Mouse (Mus musculus): ENCODE results near the gene Cox14. TPM values are rescaled to one million over a fixed set of nuclear protein-coding genes. Genes with fewer than 3 reads are reported as not detected.

Gene Cox14
- polyA plus RNA-seq, 1 experiment = 210 TPM

DNA sequence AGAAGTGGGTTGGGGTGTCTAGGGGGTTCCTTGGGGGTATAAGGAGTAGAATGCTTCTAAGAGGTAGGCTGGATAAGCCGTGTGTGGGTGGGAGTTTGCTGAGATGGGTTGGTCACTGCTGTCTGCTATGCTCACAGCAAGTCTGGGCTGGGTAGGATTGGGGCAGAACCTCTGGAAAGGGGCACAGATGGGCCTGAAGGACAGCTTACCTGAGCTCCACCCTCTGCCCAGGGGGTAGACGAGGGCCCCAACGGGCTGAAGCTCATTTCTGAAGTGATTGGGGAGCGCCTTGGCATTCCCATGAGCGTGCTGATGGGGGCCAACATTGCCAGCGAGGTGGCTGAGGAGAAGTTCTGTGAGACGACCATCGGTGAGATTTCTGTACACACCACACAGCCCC, 5.6 kb upstream of the Cox14 start:
- Histone ChIP-seq H3K79me3 (ENCODE audit: low read depth) (no peaks in the 10 kb centered on the region), H3ac (ENCODE audit: control insufficient read depth, insufficient read length, low read depth) (no peak overlapping the region), H3K4me3 (ENCODE audit: insufficient read depth, poor library complexity, severe bottlenecking) (no peak overlapping the region), H3K36me3 (ENCODE audit: control insufficient read depth, insufficient read depth) (peaks cover 5% of the 10 kb centered on the region), H3K27me3 (ENCODE audit: control insufficient read depth, insufficient read depth, insufficient read length) (no peaks in the 10 kb centered on the region), H3K79me2 (ENCODE audit: control insufficient read depth, insufficient read depth) (no peaks in the 10 kb centered on the region)
- TF ChIP-seq CEBPB (IDR thresholded peaks at IDR 0.05; ENCODE audit: low read depth) = no peak

DNA sequence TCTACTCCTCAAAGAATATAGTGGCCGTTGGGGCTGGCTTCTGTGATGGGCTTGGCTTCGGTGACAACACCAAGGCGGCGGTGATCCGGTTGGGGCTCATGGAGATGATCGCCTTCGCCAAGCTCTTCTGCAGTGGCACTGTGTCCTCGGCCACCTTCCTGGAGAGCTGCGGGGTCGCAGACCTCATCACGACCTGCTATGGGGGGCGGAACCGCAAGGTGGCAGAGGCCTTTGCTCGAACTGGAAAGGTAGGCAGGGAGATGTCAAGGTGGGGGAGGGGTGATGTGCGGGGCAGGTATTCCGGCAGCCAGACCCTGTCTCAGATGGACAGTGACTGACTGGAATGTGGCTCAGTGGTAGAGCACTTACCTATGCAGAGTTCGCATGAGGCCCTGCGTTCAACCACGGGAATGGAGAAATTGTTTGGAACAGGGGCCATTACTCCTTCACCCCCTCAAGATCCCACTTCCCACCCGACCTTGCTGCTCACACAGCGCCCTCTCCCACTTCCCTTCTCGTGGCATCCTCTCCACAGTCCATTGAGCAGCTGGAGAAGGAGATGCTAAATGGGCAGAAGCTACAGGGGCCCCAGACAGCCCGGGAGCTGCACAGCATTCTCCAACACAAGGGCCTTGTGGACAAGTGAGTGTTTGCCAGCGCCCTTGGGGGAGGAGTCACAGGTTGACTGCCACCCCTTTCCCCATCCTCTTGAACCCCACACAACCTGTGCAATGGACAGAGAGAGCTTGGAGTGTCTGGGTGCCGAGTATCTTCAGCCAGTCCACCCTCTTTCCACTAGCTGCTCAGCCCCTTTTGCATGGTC, 3.3 kb upstream of the Cox14 start:
- Histone ChIP-seq H3K79me3 (ENCODE audit: low read depth) (peaks cover 12% of the 10 kb centered on the region), H3K36me3 (ENCODE audit: control insufficient read depth, insufficient read depth) (no peaks in the 10 kb centered on the region), H3K4me3 (ENCODE audit: insufficient read depth, poor library complexity, severe bottlenecking) (no peak overlapping the region), H3ac (ENCODE audit: control insufficient read depth, insufficient read length, low read depth) (no peak overlapping the region), H3K79me2 (ENCODE audit: control insufficient read depth, insufficient read depth) (peaks cover 14% of the 10 kb centered on the region), H3K27me3 (ENCODE audit: control insufficient read depth, insufficient read depth, insufficient read length) (no peaks in the 10 kb centered on the region)
- TF ChIP-seq MYOG (IDR thresholded peaks at IDR 0.05; ENCODE audit: control insufficient read depth, extremely low read depth, insufficient read length) (no peak), CTCF (IDR thresholded peaks at IDR 0.05; ENCODE audit: control insufficient read depth, insufficient read depth, insufficient read length) (no peak), MYOD1 (IDR thresholded peaks at IDR 0.05; ENCODE audit: control insufficient read depth, insufficient read length, low read depth) (no peak), USF1 (IDR thresholded peaks at IDR 0.05; ENCODE audit: low read depth) (no peak), FOSL1 (IDR thresholded peaks at IDR 0.05; ENCODE audit: insufficient read depth, low read length, poor library complexity, severe bottlenecking) (no peak)

DNA sequence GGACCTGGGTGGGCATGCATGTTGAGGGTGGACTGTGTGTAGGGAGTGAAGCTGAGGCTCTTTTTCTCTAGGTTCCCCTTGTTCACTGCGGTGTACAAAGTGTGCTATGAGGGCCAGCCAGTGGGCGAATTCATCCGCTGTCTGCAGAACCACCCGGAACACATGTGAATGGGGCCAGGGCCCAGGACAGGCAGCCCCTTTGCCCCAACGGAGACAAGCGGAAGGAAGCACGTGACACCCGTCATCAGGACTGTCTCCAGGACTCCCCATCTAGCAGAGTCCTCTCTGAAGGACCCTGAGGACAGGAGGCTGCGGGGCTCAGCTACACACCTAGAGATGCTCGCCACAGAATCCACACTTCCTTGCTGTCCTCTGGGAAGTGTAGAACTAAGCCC, 2.3 kb upstream of the Cox14 start:
- Histone ChIP-seq H3K27me3 (ENCODE audit: control insufficient read depth, insufficient read depth, insufficient read length) (no peaks in the 10 kb centered on the region), H3K4me3 (ENCODE audit: insufficient read depth, poor library complexity, severe bottlenecking) (no peak overlapping the region), H3K79me3 (ENCODE audit: low read depth) (peaks cover 19% of the 10 kb centered on the region), H3K36me3 (ENCODE audit: control insufficient read depth, insufficient read depth) (peaks cover 9% of the 10 kb centered on the region), H3ac (ENCODE audit: control insufficient read depth, insufficient read length, low read depth) (no peak overlapping the region), H3K79me2 (ENCODE audit: control insufficient read depth, insufficient read depth) (peaks cover 24% of the 10 kb centered on the region)
- TF ChIP-seq USF1 (IDR thresholded peaks at IDR 0.05; ENCODE audit: low read depth) = no peak
- TF ChIP-seq CTCF (IDR thresholded peaks at IDR 0.05; ENCODE audit: control insufficient read depth, insufficient read depth, insufficient read length) = no peak
- no peak for TF ChIP-seq MAX (IDR thresholded peaks at IDR 0.05)
- TF ChIP-seq FOSL1 (IDR thresholded peaks at IDR 0.05; ENCODE audit: insufficient read depth, low read length, poor library complexity, severe bottlenecking) = no peak
- no peak for TF ChIP-seq MYOD1 (IDR thresholded peaks at IDR 0.05; ENCODE audit: control insufficient read depth, insufficient read length, low read depth)
- no peak for TF ChIP-seq CEBPB (IDR thresholded peaks at IDR 0.05; ENCODE audit: low read depth)
- no peak for TF ChIP-seq MYOG (IDR thresholded peaks at IDR 0.05; ENCODE audit: control insufficient read depth, extremely low read depth, insufficient read length)

DNA sequence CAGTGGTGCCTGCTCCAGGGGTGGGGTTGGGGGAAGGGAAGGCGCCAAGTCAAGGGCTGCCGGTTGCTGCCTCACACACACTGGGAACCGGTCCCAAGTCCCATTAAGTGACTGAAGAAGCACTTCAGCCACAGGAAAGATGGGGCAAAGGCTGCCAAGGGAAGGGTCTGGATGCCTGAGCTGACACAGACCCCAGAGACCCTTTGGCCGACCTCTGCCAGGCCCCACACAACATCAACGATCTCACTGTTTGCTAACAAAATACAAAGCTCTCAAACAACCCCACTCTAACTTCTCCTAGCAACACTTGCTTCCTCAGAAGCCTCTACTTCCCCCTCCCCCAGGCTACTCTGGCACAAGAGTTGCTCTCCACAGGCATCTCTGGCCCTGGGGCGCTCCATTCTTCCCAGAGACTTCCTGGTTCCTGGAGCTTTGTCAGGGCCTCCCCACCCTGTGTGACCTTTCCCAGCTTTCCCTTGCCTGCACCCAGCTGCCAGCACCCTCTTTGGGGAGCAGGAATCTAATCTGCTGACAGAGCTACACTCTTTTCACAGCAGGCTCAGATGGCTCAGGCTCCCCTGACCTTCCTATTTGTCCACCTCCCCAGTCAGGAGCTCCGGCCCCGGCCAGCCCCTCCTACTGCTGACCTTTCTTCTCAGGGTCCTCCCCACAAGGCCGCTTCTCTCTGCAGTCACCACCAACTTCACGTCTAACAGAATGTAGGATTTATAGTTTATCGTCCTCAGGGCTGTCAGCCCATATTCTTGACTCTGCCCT, 1.7 kb upstream of the Cox14 start:
- Histone ChIP-seq H3K36me3 (ENCODE audit: control insufficient read depth, insufficient read depth) (peaks cover 15% of the 10 kb centered on the region), H3K27me3 (ENCODE audit: control insufficient read depth, insufficient read depth, insufficient read length) (no peaks in the 10 kb centered on the region), H3K79me3 (ENCODE audit: low read depth) (peaks cover 20% of the 10 kb centered on the region), H3ac (ENCODE audit: control insufficient read depth, insufficient read length, low read depth) (no peak overlapping the region), H3K79me2 (ENCODE audit: control insufficient read depth, insufficient read depth) (peaks cover 30% of the 10 kb centered on the region), H3K4me3 (ENCODE audit: insufficient read depth, poor library complexity, severe bottlenecking) (no peak overlapping the region)
- TF ChIP-seq CEBPB (IDR thresholded peaks at IDR 0.05; ENCODE audit: low read depth) = no peak
- no peak for TF ChIP-seq MAX (IDR thresholded peaks at IDR 0.05)
- no peak for TF ChIP-seq USF1 (IDR thresholded peaks at IDR 0.05; ENCODE audit: low read depth)
- TF ChIP-seq MYOD1 (IDR thresholded peaks at IDR 0.05; ENCODE audit: control insufficient read depth, insufficient read length, low read depth) = no peak
- TF ChIP-seq MYOG (IDR thresholded peaks at IDR 0.05; ENCODE audit: control insufficient read depth, extremely low read depth, insufficient read length) = no peak
- TF ChIP-seq FOSL1 (IDR thresholded peaks at IDR 0.05; ENCODE audit: insufficient read depth, low read length, poor library complexity, severe bottlenecking) = no peak
- no peak for TF ChIP-seq CTCF (IDR thresholded peaks at IDR 0.05; ENCODE audit: control insufficient read depth, insufficient read depth, insufficient read length)

DNA sequence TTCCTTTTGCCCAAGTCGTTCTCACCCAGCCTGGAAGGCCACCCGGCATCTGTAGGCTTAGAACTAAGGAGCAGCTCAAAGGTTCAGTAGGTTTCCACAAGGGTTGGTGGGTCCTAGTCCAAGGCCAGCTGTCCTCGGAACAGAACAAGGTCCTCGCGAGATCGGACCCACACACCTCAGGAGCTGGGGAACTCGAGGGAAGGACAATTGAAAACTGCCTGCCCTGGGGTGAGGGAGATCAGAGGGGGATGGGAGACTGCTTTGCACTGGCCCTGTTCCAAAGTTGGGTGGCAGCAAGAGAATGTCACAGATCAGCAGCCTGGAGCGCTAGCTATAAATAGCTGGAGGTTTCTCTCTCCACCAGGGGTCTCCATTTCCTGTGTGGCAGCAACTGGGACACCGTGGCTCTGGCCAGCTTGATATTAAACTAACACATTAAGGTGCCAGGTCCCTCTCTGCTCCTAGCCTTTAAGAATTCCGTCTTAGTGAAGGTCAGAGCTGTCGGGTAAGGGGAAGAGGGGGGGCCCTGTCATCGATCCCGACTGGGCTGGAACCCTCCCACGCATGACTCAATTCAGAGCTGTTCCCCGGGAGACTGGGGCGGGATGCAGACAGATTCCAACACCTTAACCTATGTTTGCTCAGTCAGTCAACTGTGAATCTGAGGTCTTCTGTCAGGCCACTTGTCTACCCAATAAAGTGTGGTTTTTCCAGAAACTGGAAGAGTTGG, 961 bp upstream of the Cox14 start:
- Histone ChIP-seq H3K36me3 (ENCODE audit: control insufficient read depth, insufficient read depth) (peaks cover 21% of the 10 kb centered on the region), H3K79me3 (ENCODE audit: low read depth) (peaks cover 20% of the 10 kb centered on the region), H3K27me3 (ENCODE audit: control insufficient read depth, insufficient read depth, insufficient read length) (no peaks in the 10 kb centered on the region), H3ac (ENCODE audit: control insufficient read depth, insufficient read length, low read depth) (peak overlapping the region; percentile 38), H3K4me3 (ENCODE audit: insufficient read depth, poor library complexity, severe bottlenecking) (peak overlapping the region; percentile 91), H3K79me2 (ENCODE audit: control insufficient read depth, insufficient read depth) (peaks cover 32% of the 10 kb centered on the region)
- TF ChIP-seq MYOD1 (IDR thresholded peaks at IDR 0.05; ENCODE audit: control insufficient read depth, insufficient read length, low read depth) (no peak), FOSL1 (IDR thresholded peaks at IDR 0.05; ENCODE audit: insufficient read depth, low read length, poor library complexity, severe bottlenecking) (no peak), MYOG (IDR thresholded peaks at IDR 0.05; ENCODE audit: control insufficient read depth, extremely low read depth, insufficient read length) (no peak), CEBPB (IDR thresholded peaks at IDR 0.05; ENCODE audit: low read depth) (no peak), USF1 (IDR thresholded peaks at IDR 0.05; ENCODE audit: low read depth) (no peak), MAX (IDR thresholded peaks at IDR 0.05) (no peak), CTCF (IDR thresholded peaks at IDR 0.05; ENCODE audit: control insufficient read depth, insufficient read depth, insufficient read length) (no peak)

All from C2C12 (cell line).